Mouse (Mus musculus): ENCODE data around the gene Apmap. TPM values are rescaled to one million over a fixed set of nuclear protein-coding genes. Genes with fewer than 3 reads are reported as not detected.

The Apmap gene
- polyA plus RNA-seq (2014; fragmentation: Illumina TruSeq; extraction: RNeasy Lipid Tissue Mini Kit (QIAGEN cat#74804); ENCODE audit: low read depth, low replicate concordance) = 220 TPM

DNA sequence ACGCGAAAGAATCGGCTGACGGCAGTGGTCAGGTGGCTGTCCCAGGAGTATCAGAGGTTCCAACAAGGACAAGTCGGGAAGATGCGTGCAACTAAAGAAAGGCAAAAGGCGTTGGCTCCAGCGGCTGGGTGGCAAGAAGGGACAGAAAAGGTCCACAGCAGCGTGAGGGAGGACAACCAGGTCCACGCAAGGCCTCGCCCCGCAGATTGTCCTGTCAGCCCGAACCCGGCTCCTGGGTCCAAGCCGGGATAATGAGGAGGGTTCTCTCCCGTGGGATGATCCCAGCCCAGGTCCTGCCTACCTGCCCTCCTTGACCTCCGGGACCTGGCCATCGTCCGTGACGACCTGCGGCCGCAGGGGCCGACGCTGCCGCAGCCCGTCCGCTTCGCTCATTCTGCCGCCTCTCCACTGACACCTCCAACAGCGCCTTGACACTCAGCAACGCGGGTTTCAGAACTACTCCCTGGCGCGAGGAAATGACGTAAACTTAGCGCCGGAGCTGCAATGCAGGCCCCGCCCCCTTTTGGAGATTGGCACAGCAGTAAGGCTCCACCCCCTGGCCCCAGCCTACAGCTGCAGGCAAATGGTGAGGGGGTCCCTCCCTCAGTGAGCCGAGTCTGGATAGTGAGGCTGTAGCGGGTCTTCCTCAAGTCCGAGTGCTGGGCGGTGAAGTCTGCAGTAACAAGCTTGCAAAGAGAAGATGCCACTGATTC is at the start of gene Apmap:
Gene Apmap, minus strand, starts transcription at position 481 of the 713 bp plus-strand sequence.

DNA sequence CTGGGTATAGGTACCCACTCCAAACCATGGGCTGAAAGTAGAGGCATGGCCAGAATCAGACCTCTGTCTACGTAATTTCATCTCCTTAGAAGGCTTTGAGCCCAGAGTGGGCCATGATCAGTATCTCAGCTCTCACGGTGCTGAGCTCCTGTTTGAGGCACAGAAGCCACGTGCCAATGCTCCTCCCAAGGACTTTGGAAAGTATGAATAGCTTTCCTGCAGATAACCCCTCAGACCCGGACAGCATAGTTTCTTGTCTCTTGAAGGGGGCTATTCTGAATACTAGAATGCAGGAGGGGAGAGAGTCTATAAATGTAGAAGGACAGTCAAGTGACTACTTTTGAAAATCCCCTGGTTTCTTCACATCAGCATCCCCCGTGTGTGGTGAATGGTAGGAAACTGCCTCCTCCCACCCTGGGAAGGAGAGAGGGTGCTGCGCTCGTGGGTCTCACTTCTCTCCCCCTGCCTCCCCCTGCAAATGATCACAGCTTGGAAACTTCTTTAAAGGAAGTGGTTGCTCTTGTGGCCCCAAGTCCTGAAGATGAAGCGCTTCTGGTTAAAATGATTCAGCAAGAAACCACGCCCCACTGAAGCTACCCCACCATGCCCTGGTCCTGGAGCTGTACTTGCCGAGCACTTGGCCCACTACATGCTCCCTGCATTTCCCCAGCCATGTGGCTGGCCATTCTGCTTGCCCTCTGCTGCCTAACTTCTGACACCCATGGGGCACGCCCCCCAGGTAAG is 38.3 kb downstream of the Apmap start, which contains the start of gene Cst7:
Gene Cst7, plus strand, starts transcription at position 569 of the 744 bp plus-strand sequence.

Other genes starting within 250 kb of the Apmap start
- gene 3300002I08Rik, start 245.8 kb downstream of the Apmap start, polyA plus RNA-seq (2014; fragmentation: Illumina TruSeq; extraction: RNeasy Lipid Tissue Mini Kit (QIAGEN cat#74804); ENCODE audit: low read depth, low replicate concordance) = 4.4 TPM
- 11.5 TPM for gene Zfp442, start 157.1 kb downstream of the Apmap start, polyA plus RNA-seq (2014; fragmentation: Illumina TruSeq; extraction: RNeasy Lipid Tissue Mini Kit (QIAGEN cat#74804); ENCODE audit: low read depth, low replicate concordance)
- not detected for gene Zfp345, start 123.5 kb downstream of the Apmap start, polyA plus RNA-seq (2014; fragmentation: Illumina TruSeq; extraction: RNeasy Lipid Tissue Mini Kit (QIAGEN cat#74804); ENCODE audit: low read depth, low replicate concordance)
- gene Cst7, start 38.2 kb downstream of the Apmap start, polyA plus RNA-seq (2014; fragmentation: Illumina TruSeq; extraction: RNeasy Lipid Tissue Mini Kit (QIAGEN cat#74804); ENCODE audit: low read depth, low replicate concordance) = not detected
- 186 TPM for gene Acss1, start 59.9 kb upstream of the Apmap start, polyA plus RNA-seq (2014; fragmentation: Illumina TruSeq; extraction: RNeasy Lipid Tissue Mini Kit (QIAGEN cat#74804); ENCODE audit: low read depth, low replicate concordance)
- gene Vsx1, start 80.8 kb upstream of the Apmap start, polyA plus RNA-seq (2014; fragmentation: Illumina TruSeq; extraction: RNeasy Lipid Tissue Mini Kit (QIAGEN cat#74804); ENCODE audit: low read depth, low replicate concordance) = not detected
- 1.1 TPM for gene Entpd6, start 140.5 kb upstream of the Apmap start, polyA plus RNA-seq (2014; fragmentation: Illumina TruSeq; extraction: RNeasy Lipid Tissue Mini Kit (QIAGEN cat#74804); ENCODE audit: low read depth, low replicate concordance)
- 5.2 TPM for gene Pygb, start 178.2 kb upstream of the Apmap start, polyA plus RNA-seq (2014; fragmentation: Illumina TruSeq; extraction: RNeasy Lipid Tissue Mini Kit (QIAGEN cat#74804); ENCODE audit: low read depth, low replicate concordance)